Mouse (Mus musculus) MEL (cell line): Measurements from ENCODE around the gene Vps51.

Source experiments
- CHD1 ChIP-seq: IDR thresholded peaks from 2 replicates; pipeline ENCODE4 v1.6.1; 2012; ENCODE audit warnings: low read depth, mild to moderate bottlenecking, inconsistent platforms, low read length, improper control_type of control experiment
- CTCF ChIP-seq, 3 experiments: IDR thresholded peaks in 2 of 3; conservative IDR thresholded peaks in 1 of 3; 2 replicates each; pipeline ENCODE4 v1.5.1; 2011 to 2012; ENCODE audit warnings: low read length in 3 of 3, low read depth in 2 of 3, mild to moderate bottlenecking in 2 of 3, improper control_type of control experiment in 1 of 3, inconsistent platforms in 1 of 3, mixed read lengths in 1 of 3, moderate library complexity in 1 of 3; ENCODE audit not compliant: control insufficient read depth in 1 of 3, insufficient read depth in 1 of 3, poor library complexity in 1 of 3, severe bottlenecking in 1 of 3
- GATA1 ChIP-seq: IDR thresholded peaks from 2 replicates; pipeline ENCODE4 v1.6.1; 2011; ENCODE audit warnings: low read depth, low read length, improper control_type of control experiment
- HCFC1 ChIP-seq: IDR thresholded peaks from 2 replicates; pipeline ENCODE4 v1.6.1; 2012; ENCODE audit warnings: low read depth, mild to moderate bottlenecking, inconsistent platforms, low read length, improper control_type of control experiment, moderate library complexity
- MAFK ChIP-seq: IDR thresholded peaks from 2 replicates; pipeline ENCODE4 v1.6.1; 2011; ENCODE audit warnings: low read depth, mild to moderate bottlenecking, low read length, improper control_type of control experiment, borderline replicate concordance
- NELFE ChIP-seq: IDR thresholded peaks from 2 replicates; pipeline ENCODE4 v1.6.1; 2011; ENCODE audit warnings: low read depth, low read length, improper control_type of control experiment
- POLR2A ChIP-seq, 2 experiments: IDR thresholded peaks; 2 replicates each; pipeline ENCODE4 v1.6.1; 2011 to 2012; ENCODE audit warnings: low read length in 2 of 2, mild to moderate bottlenecking in 2 of 2, control low read depth in 1 of 2, improper control_type of control experiment in 1 of 2, low read depth in 1 of 2, moderate library complexity in 1 of 2; ENCODE audit not compliant: control insufficient read depth in 1 of 2, insufficient read depth in 1 of 2, poor library complexity in 1 of 2
- RCOR1 ChIP-seq: IDR thresholded peaks from 2 replicates; pipeline ENCODE4 v1.6.1; 2012; ENCODE audit warnings: low read depth, mild to moderate bottlenecking, inconsistent platforms, low read length, improper control_type of control experiment
- TBP ChIP-seq: IDR thresholded peaks from 2 replicates; pipeline ENCODE4 v1.8.0; 2011; ENCODE audit warnings: low read depth, low read length, improper control_type of control experiment
- TCF12 ChIP-seq: IDR thresholded peaks from 2 replicates; pipeline ENCODE4 v1.6.1; 2014; ENCODE audit warnings: low read depth, mild to moderate bottlenecking, inconsistent platforms, low read length, improper control_type of control experiment, moderate library complexity
- USF1 ChIP-seq: IDR thresholded peaks from 2 replicates; pipeline ENCODE4 v1.6.1; 2014; ENCODE audit warnings: low read depth, mild to moderate bottlenecking, inconsistent platforms, low read length, improper control_type of control experiment, moderate library complexity
- USF2 ChIP-seq, 2 experiments: IDR thresholded peaks; 2 replicates each; pipeline ENCODE4 v1.6.1; 2011 to 2012; ENCODE audit warnings: improper control_type of control experiment in 2 of 2, low read length in 2 of 2, borderline replicate concordance in 1 of 2, inconsistent platforms in 1 of 2, low read depth in 1 of 2, mild to moderate bottlenecking in 1 of 2; ENCODE audit not compliant: insufficient read depth in 1 of 2
- ZNF384 ChIP-seq: IDR thresholded peaks from 2 replicates; pipeline ENCODE4 v1.6.1; 2012; ENCODE audit warnings: low read depth, mild to moderate bottlenecking, inconsistent platforms, low read length, improper control_type of control experiment

GRCm38 (mm10) chr19:6035966-6036585, 41.0 kb downstream of the Vps51 start:
- TF ChIP-seq POLR2A (IDR thresholded peaks at IDR 0.05; ENCODE audit: control insufficient read depth in 1 of 2, insufficient read depth in 1 of 2, low read depth in 1 of 2, low read length in 2 of 2, poor library complexity in 1 of 2) (no peak), ZNF384 (no peak), CHD1 (no peak), GATA1 (no peak), MAFK (no peak), USF1 (no peak), USF2 (IDR thresholded peaks at IDR 0.05; ENCODE audit: borderline replicate concordance in 1 of 2, insufficient read depth in 1 of 2, low read depth in 1 of 2, low read length in 2 of 2) (no peak), HCFC1 (no peak), RCOR1 (no peak), NELFE (no peak), TCF12 (no peak), CTCF (IDR thresholded peaks at IDR 0.05 in 2 of 3, conservative IDR thresholded peaks at IDR 0.05 in 1 of 3; ENCODE audit: control insufficient read depth in 1 of 3, insufficient read depth in 1 of 3, low read depth in 2 of 3, low read length in 3 of 3, poor library complexity in 1 of 3, severe bottlenecking in 1 of 3) (no peak), TBP (no peak)
